Mouse (Mus musculus) liver, embryonic 14.5 days (tissue): ENCODE data around the gene Faxc.

Experiments
- CTCF ChIP-seq: IDR thresholded peaks from 2 replicates; pipeline ENCODE4 v1.5.1; 2016; ENCODE audit warnings: antibody characterized with exemption, low read depth, control low read depth
- EP300 ChIP-seq: IDR thresholded peaks from 2 replicates; pipeline ENCODE4 v1.6.1; 2016; ENCODE audit warnings: antibody characterized with exemption, low read depth

- TF ChIP-seq CTCF, result no peak
- no peak for TF ChIP-seq EP300
Observed at GRCm38 (mm10) chr4:21937890-21938289, 6.8 kb downstream of the Faxc start.
